Mouse (Mus musculus) skeletal muscle tissue, adult 2 months (tissue): ENCODE results near the gene Cnn1.
"Not testable (repeated sequence)": the region's sequence is repeated elsewhere in the genome, so short reads cannot be mapped to it uniquely, and the experiment has no call there.

ENCODE experiments used
- DNase-seq: peaks from one replicate; pipeline ENCODE4 v3.0.0-alpha.2; 2012; ENCODE audit warnings: low read depth, low spot score

Gene Cnn1

GRCm38 (mm10) chr9:22075778-22076177 lies 23.2 kb upstream of the Cnn1 start:
- DNase-seq, result not testable (repeated sequence)

GRCm38 (mm10) chr9:22076223-22076622 lies 22.8 kb upstream of the Cnn1 start:
- DNase-seq, result no peak

GRCm38 (mm10) chr9:22084667-22085021 lies 14.4 kb upstream of the Cnn1 start:
- DNase-seq, result no peak

- peak; percentile 98 for DNase-seq
These were observed 13.8 kb upstream of the Cnn1 start, which contains the start of gene Ecsit for GRCm38 (mm10) chr9:22085022-22085834. Ecsit (minus strand) TSS chr9:22085438.

- no peak for DNase-seq
These were observed 13.0 kb upstream of the Cnn1 start for GRCm38 (mm10) chr9:22086012-22086411.

GRCm38 (mm10) chr9:22087034-22087618 lies 11.9 kb upstream of the Cnn1 start:
- DNase-seq, result no peak

GRCm38 (mm10) chr9:22089281-22089680 lies 9.7 kb upstream of the Cnn1 start:
- no peak for DNase-seq

- DNase-seq, result no peak
These were observed 9.0 kb upstream of the Cnn1 start for GRCm38 (mm10) chr9:22089986-22090385.

- DNase-seq, result no peak
These were observed 6.3 kb upstream of the Cnn1 start for GRCm38 (mm10) chr9:22092746-22093145.

GRCm38 (mm10) chr9:22095854-22096307 lies 3.1 kb upstream of the Cnn1 start:
- peak; percentile 57 for DNase-seq

- no peak for DNase-seq
These were observed 906 bp downstream of the Cnn1 start for GRCm38 (mm10) chr9:22099922-22100321.

- no peak for DNase-seq
These were observed 9.2 kb downstream of the Cnn1 start for GRCm38 (mm10) chr9:22108194-22108593.

GRCm38 (mm10) chr9:22115635-22116034 lies 16.6 kb downstream of the Cnn1 start:
- DNase-seq, result no peak

- DNase-seq, result no peak
These were observed 17.1 kb downstream of the Cnn1 start for GRCm38 (mm10) chr9:22116086-22116485.

GRCm38 (mm10) chr9:22116740-22117426 lies 17.9 kb downstream of the Cnn1 start, which contains the start of gene Elof1:
Elof1 (minus strand) TSS chr9:22117172.
- peak; percentile 93 for DNase-seq

- peak; percentile 65 for DNase-seq
These were observed 18.9 kb downstream of the Cnn1 start for GRCm38 (mm10) chr9:22117754-22118456.

GRCm38 (mm10) chr9:22119543-22119942 lies 20.5 kb downstream of the Cnn1 start:
- DNase-seq, result peak; percentile 16

GRCm38 (mm10) chr9:22121545-22121944 lies 22.5 kb downstream of the Cnn1 start:
- DNase-seq, result no peak

- no peak for DNase-seq
These were observed 23.0 kb downstream of the Cnn1 start for GRCm38 (mm10) chr9:22122005-22122404.

- DNase-seq, result peak; percentile 25
These were observed 24.1 kb downstream of the Cnn1 start for GRCm38 (mm10) chr9:22123069-22123609.

GRCm38 (mm10) chr9:22124169-22124568 lies 25.2 kb downstream of the Cnn1 start:
- DNase-seq, result no peak
